Mouse (Mus musculus) ES-Bruce4 (cell line): ENCODE measurements around the gene Rab3a.

Experiments
- CTCF ChIP-seq: IDR thresholded peaks from one replicate; pipeline ENCODE4 v1.8.1; 2011; ENCODE audit warnings: low read depth, low read length
- EP300 ChIP-seq: IDR thresholded peaks from 2 replicates; pipeline ENCODE4 v1.6.1; 2011; ENCODE audit warnings: low read depth, low read length; ENCODE audit not compliant: insufficient read depth

GRCm38 (mm10) chr8:70769359-70769758 lies 14.9 kb downstream of the Rab3a start:
- no peak for TF ChIP-seq CTCF
- no peak for TF ChIP-seq EP300
